Mouse (Mus musculus) forebrain, embryonic 13.5 days (tissue): Measurements from ENCODE around the gene Klre1. TPM values are rescaled to one million over a fixed set of nuclear protein-coding genes. Genes with fewer than 3 reads are reported as not detected.
"Not testable (repeated sequence)": the region's sequence is repeated elsewhere in the genome, so short reads cannot be mapped to it uniquely, and the experiment has no call there.

Source experiments
- ATAC-seq: fragments of 200-750 bp; cut with Nextera tagmentation; 2 replicates; pipeline ENCODE4 v1.8.0; 2017
- H3K27ac ChIP-seq: fragments of 300-500 bp; sonication (generic); 2 replicates; pipeline ENCODE4 v1.5.1; 2015; ENCODE audit warnings: inconsistent platforms, mild to moderate bottlenecking, moderate library complexity
- H3K27me3 ChIP-seq: fragments of 300-500 bp; sonication (generic); 2 replicates; pipeline ENCODE4 v1.6.1; 2015; ENCODE audit warnings: mild to moderate bottlenecking, inconsistent platforms
- H3K36me3 ChIP-seq: fragments of 300-500 bp; sonication (generic); 2 replicates; pipeline ENCODE4 v1.6.1; 2015; ENCODE audit warnings: mild to moderate bottlenecking, inconsistent platforms; ENCODE audit not compliant: poor library complexity, severe bottlenecking
- H3K4me1 ChIP-seq: fragments of 300-500 bp; sonication (generic); 2 replicates; pipeline ENCODE4 v1.6.1; 2015; ENCODE audit warnings: inconsistent platforms
- H3K4me2 ChIP-seq: fragments of 300-500 bp; sonication (generic); 2 replicates; pipeline ENCODE4 v1.6.1; 2015; ENCODE audit warnings: inconsistent platforms, mild to moderate bottlenecking, moderate library complexity
- H3K4me3 ChIP-seq: fragments of 300-500 bp; sonication (generic); 2 replicates; pipeline ENCODE4 v1.5.1; 2015; ENCODE audit warnings: mild to moderate bottlenecking, inconsistent platforms
- H3K9ac ChIP-seq: fragments of 300-500 bp; sonication (generic); 2 replicates; pipeline ENCODE4 v1.6.1; 2015; ENCODE audit warnings: mild to moderate bottlenecking, inconsistent platforms
- H3K9me3 ChIP-seq: fragments of 300-500 bp; sonication (generic); replicated peaks from 2 replicates; pipeline ENCODE4 v1.6.1; 2016; ENCODE audit warnings: inconsistent platforms
- WGBS: fragments of 180-500 bp; shearing (Covaris S2); methylation state at CpG from one replicate; pipeline ENCODE4 v1.1.7; 2015; 5-methylcytosine and 5-hydroxymethylcytosine counted together
- polyA plus RNA-seq: library from polyadenylated mRNA; unstranded; fragments of >200 nt; fragmentation: Nextera tagmentation; extraction: Ambion mirVana; gene quantifications from 2 replicates; pipeline ENCODE4 v1.2.1, GENCODE M21; 2015

The Klre1 gene
- polyA plus RNA-seq, 1 experiment from 2014 or later: not detected

DNA sequence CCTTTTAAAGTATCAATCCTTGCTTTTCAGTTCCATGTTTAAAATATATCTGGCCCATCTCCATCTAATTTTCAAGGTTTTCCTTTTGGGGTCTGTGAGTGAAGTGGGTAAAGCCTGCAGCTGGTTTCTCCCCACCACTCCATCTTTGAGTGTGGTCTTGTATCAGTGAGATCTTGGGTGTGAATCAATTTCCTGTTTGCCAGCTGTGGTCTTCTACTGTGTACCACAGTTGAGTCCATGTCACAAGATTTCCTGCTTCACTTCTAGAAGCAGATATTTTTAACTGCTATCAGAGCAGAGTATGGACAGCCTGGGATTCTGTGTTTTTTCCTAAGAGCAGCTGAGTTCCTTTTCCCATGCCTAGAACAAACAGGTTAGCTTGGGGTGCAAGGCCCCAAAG lies 30.7 kb downstream of the Klre1 start:
- Histone ChIP-seq H3K4me3 (no peak overlapping the region), H3K4me1 (no peaks in the 10 kb centered on the region), H3K9me3 (no peaks in the 10 kb centered on the region), H3K4me2 (no peak overlapping the region), H3K9ac (no peak overlapping the region), H3K36me3 (no peaks in the 10 kb centered on the region), H3K27me3 (no peaks in the 10 kb centered on the region), H3K27ac (no peak overlapping the region)
- ATAC-seq: no peak

DNA sequence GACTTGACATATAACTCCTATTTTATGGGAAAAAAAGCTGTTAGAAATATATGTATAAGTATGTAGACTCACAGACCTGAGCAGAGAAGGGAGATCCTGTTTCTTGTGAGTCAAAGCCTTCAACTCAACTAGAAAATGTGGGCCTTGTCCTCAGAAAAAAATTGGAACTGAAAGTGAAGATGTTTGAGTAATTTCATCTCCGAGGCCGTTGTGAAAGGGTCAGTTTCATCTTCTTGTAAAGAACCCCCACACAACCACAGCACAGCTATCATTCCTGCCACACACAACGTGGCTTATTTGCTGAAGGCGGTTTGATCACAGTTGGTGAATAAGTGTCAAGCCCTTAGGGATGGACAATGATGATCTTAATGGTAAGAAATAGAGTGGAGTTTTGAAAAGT lies 46.0 kb downstream of the Klre1 start, which contains the start of gene Klrk1:
Gene Klrk1 (minus strand): TSS at position 130 of the 400 bp plus-strand sequence.
- WGBS: 83% methylated on average over 4 of the region's 4 CpGs
- ATAC-seq: no peak
- no peak within 1 kb of the TSS for H3K4me2 ChIP-seq
- no peaks in the 10 kb centered on the region for H3K36me3 ChIP-seq
- no peak within 1 kb of the TSS for H3K4me3 ChIP-seq
- H3K4me1 ChIP-seq: no peaks in the 10 kb centered on the region
- H3K27ac ChIP-seq: no peak within 1 kb of the TSS
- H3K9me3 ChIP-seq: no peaks in the 10 kb centered on the region
- H3K27me3 ChIP-seq: no peaks in the 10 kb centered on the region
- H3K9ac ChIP-seq: no peak within 1 kb of the TSS

DNA sequence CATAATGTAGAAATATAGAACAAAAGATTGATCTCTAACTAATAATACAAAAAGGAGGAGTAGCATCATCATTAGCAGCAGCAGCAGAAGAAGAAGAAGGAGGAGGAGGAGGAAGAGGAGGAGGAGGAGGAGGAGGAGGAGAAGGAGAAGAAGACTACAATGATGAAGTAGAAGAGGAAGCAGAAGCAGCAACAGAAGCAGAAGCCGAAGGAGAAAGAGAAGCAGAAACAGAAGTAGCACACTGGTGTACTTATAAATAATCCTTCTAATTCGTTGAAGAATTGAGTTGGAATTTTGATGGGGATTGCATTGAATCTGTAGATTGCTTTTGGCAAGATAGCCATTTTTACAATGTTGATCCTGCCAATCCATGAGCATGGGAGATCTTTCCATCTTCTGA lies 53.3 kb downstream of the Klre1 start:
- not testable (repeated sequence) for H3K4me1 ChIP-seq, H3K4me2 ChIP-seq, ATAC-seq, H3K36me3 ChIP-seq, H3K9ac ChIP-seq, H3K27ac ChIP-seq, H3K4me3 ChIP-seq, H3K27me3 ChIP-seq, H3K9me3 ChIP-seq
- 93% methylated on average over 2 of the region's 2 CpGs for WGBS

Other genes with a start within 250 kb of the Klre1 start
- gene 4922502D21Rik, start 246.1 kb upstream of the Klre1 start, polyA plus RNA-seq: not detected in 2 replicates
- gene Clec12a, start 235.2 kb upstream of the Klre1 start, polyA plus RNA-seq: 0.06 and 0.13 TPM in 2 replicates
- 0.12 TPM in 1 of 2 replicates, not detected in the other for gene Clec12b, start 192.0 kb upstream of the Klre1 start, polyA plus RNA-seq
- 3.6 and 4.8 TPM in 2 replicates for gene Clec1b, start 180.6 kb upstream of the Klre1 start, polyA plus RNA-seq
- 0.05 and 0.15 TPM in 2 replicates for gene Clec9a, start 169.0 kb upstream of the Klre1 start, polyA plus RNA-seq
- gene Clec1a, start 125.9 kb upstream of the Klre1 start, polyA plus RNA-seq: 0.89 and 1.1 TPM in 2 replicates
- gene Olr1, start 70.7 kb upstream of the Klre1 start, polyA plus RNA-seq: not detected in 2 replicates
- gene Tmem52b, start 65.3 kb upstream of the Klre1 start, polyA plus RNA-seq: not detected in 2 replicates
- gene Gabarapl1, start 44.7 kb upstream of the Klre1 start, polyA plus RNA-seq: 125 and 126 TPM in 2 replicates
- gene Klrd1, start 13.9 kb downstream of the Klre1 start, polyA plus RNA-seq: not detected in 2 replicates
- 0.14 and 0.18 TPM in 2 replicates for gene Klrk1, start 46.0 kb downstream of the Klre1 start, polyA plus RNA-seq
- gene Klrc3, start 65.4 kb downstream of the Klre1 start, polyA plus RNA-seq: not detected in 2 replicates
- gene Klrc2, start 82.8 kb downstream of the Klre1 start, polyA plus RNA-seq: not detected in 2 replicates
- not detected in 2 replicates for gene Klrc1, start 101.1 kb downstream of the Klre1 start, polyA plus RNA-seq
- gene Klri1, start 139.2 kb downstream of the Klre1 start, polyA plus RNA-seq: not detected in 2 replicates
- not detected in 2 replicates for gene Klri2, start 162.6 kb downstream of the Klre1 start, polyA plus RNA-seq
- not detected in 2 replicates for gene Gm156, start 206.4 kb downstream of the Klre1 start, polyA plus RNA-seq